Mouse (Mus musculus): ENCODE data around the gene Fbxo36.

DNA sequence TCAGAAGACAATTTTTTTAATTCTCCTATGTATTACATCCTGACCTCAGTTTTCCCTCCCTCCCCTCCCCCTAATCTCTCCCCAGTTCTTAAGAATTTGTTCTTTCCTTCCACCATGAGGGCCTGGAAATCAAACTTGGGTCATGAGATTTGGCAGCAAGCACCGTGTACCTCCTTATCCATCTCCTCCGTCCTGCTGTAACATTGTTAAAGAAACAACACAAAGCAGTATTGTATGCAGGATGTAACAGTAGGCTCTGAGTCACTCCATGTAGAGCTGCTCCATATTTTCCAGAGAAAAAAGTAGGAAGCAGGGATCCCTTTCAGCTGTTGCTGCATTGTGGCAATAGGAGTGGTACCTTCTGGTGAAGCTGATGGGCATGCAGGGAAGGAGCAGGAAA lies 16.1 kb downstream of the Fbxo36 start:
- TF ChIP-seq POLR2A (IDR thresholded peaks at IDR 0.05; ENCODE audit: low read depth, low read length): no peak
- no peak for TF ChIP-seq CTCF (IDR thresholded peaks at IDR 0.05; ENCODE audit: borderline replicate concordance, insufficient read depth, low read length)
